In genomic region chr2:66634580-66635359, GRCm38 (mm10) we compare ENCODE assay signal across 9 mouse cellular contexts. TPM values are rescaled to one million over a fixed set of nuclear protein-coding genes. Genes with fewer than 3 reads are reported as not detected.
DNase-seq lines count a peak whose midpoint lies in the region; ATAC-seq lines count a peak whose summit lies in the region.
"Had no signal": no experiment of that assay in that cellular context is flagged by ENCODE, and none has a peak within 500 bp of the region (broad histone marks: within the 10 kb centered on the region; RNA-seq: fewer than 3 reads in every experiment).

TSS of gene Scn9a (minus strand) at chr2:66634962.

- WGBS in heart, embryonic 13.5 days, result 5% methylated on average over 29 of the region's 29 CpGs
- WGBS in forebrain, embryonic 11.5 days, result 2% methylated on average over 28 of the region's 29 CpGs
- 2% methylated on average over 29 of the region's 29 CpGs for WGBS in midbrain, embryonic 15.5 days

- no peak for ATAC-seq in heart, embryonic 13.5 days (ENCODE audit: extremely low read depth, insufficient number of reproducible peaks, low FRiP score, low TSS enrichment)
- ATAC-seq in forebrain, embryonic 11.5 days (replicated peaks; ENCODE audit: low FRiP score), result peak; percentile 88
- peak; percentile 95 for ATAC-seq in midbrain, embryonic 15.5 days (replicated peaks)

- intact Hi-C loops in heart, postnatal 25 days (cut with DNase I), result no loop called here

- H3K9me3 ChIP-seq in heart, embryonic 13.5 days, result no peaks in the 10 kb centered on the region
- H3K9me3 ChIP-seq in forebrain, embryonic 11.5 days (ENCODE audit: control insufficient read depth, low read length), result no peaks in the 10 kb centered on the region
- H3K9me3 ChIP-seq in midbrain, embryonic 15.5 days, result no peaks in the 10 kb centered on the region

- H3K27ac ChIP-seq in heart, embryonic 13.5 days (replicated peaks), result no peak within 1 kb of the TSS
- H3K27ac ChIP-seq in forebrain, embryonic 11.5 days (ENCODE audit: low read depth, low read length), result no peak within 1 kb of the TSS
- peak within 1 kb of the TSS; percentile 74 for H3K27ac ChIP-seq in midbrain, embryonic 15.5 days

- peaks cover 25% of the 10 kb centered on the region for H3K27me3 ChIP-seq in heart, embryonic 13.5 days (replicated peaks)
- no peaks in the 10 kb centered on the region; the same call in 1 of the 2 replicates for H3K27me3 ChIP-seq in forebrain, embryonic 11.5 days (ENCODE audit: control insufficient read depth, insufficient read depth, low read length)
- H3K27me3 ChIP-seq in midbrain, embryonic 15.5 days (replicated peaks), result no peaks in the 10 kb centered on the region

- H3K4me2 ChIP-seq in heart, embryonic 13.5 days, result peak within 1 kb of the TSS; percentile 67
- H3K4me2 ChIP-seq in forebrain, embryonic 11.5 days (ENCODE audit: low read depth, low read length, severe bottlenecking), result peak within 1 kb of the TSS; percentile 73
- H3K4me2 ChIP-seq in midbrain, embryonic 15.5 days, result peak within 1 kb of the TSS; percentile 68

- peak within 1 kb of the TSS; percentile 47; the same call in 1 of the 2 replicates for H3K9ac ChIP-seq in heart, embryonic 13.5 days
- H3K9ac ChIP-seq in forebrain, embryonic 11.5 days (ENCODE audit: low read length), result peak within 1 kb of the TSS; percentile 51
- peak within 1 kb of the TSS; percentile 69 for H3K9ac ChIP-seq in midbrain, embryonic 15.5 days

- no peak for DNase-seq in heart, postnatal 25 days (ENCODE audit: low spot score)
- peak; percentile 63 for DNase-seq in brain, adult 2 months (ENCODE audit: low read depth, low spot score)
- DNase-seq in forebrain, embryonic 11.5 days (ENCODE audit: low spot score), result peak; percentile 72
- DNase-seq in layer of hippocampus, adult 9-11 months, result peak; percentile 6
- DNase-seq in ovary, adult 18-20 months (ENCODE audit: low spot score), result no peak
- no peak for DNase-seq in thymus, postnatal 4 days

- peaks cover 6% of the 10 kb centered on the region for H3K4me1 ChIP-seq in heart, embryonic 13.5 days
- no peaks in the 10 kb centered on the region for H3K4me1 ChIP-seq in forebrain, embryonic 11.5 days (replicated peaks; ENCODE audit: control insufficient read depth, insufficient read depth, low read length)
- H3K4me1 ChIP-seq in midbrain, embryonic 15.5 days, result peaks cover 13% of the 10 kb centered on the region

- no peaks in the 10 kb centered on the region for H3K36me3 ChIP-seq in heart, embryonic 13.5 days
- H3K36me3 ChIP-seq in forebrain, embryonic 11.5 days (ENCODE audit: control insufficient read depth, insufficient read depth, low read length), result no peaks in the 10 kb centered on the region
- H3K36me3 ChIP-seq in midbrain, embryonic 15.5 days (replicated peaks), result no peaks in the 10 kb centered on the region

- H3K4me3 ChIP-seq in heart, embryonic 13.5 days, result peak within 1 kb of the TSS; percentile 45
- peak within 1 kb of the TSS; percentile 39 for H3K4me3 ChIP-seq in forebrain, embryonic 11.5 days (ENCODE audit: low read depth, low read length)
- H3K4me3 ChIP-seq in midbrain, embryonic 15.5 days, result peak within 1 kb of the TSS; percentile 53

RNA-seq across cellular contexts. Expression of gene Scn9a, which starts in this region (rescaled TPM):
- polyA plus RNA-seq in heart, embryonic 13.5 days (2015; fragmentation: Nextera tagmentation; extraction: Ambion mirVana), result 0.04 TPM in 2 replicates
- not detected for total RNA-seq in heart, postnatal 25 days (2021)
- 0.92 and 1.1 TPM in 2 replicates for polyA plus RNA-seq in forebrain, embryonic 11.5 days (2014; fragmentation: Nextera tagmentation; extraction: Ambion mirVana)
- 12.4 and 13.7 TPM in 2 replicates for polyA plus RNA-seq in midbrain, embryonic 15.5 days (2015; fragmentation: Nextera tagmentation; extraction: Ambion mirVana)
- total RNA-seq: MEL had no signal

Comparison
In these comparisons a context has a peak if more than half of its experiments do, and no peak if none do; other contexts are left out.
1. DNase-seq: peak in brain, adult 2 months (single experiment), forebrain, embryonic 11.5 days (single experiment) and layer of hippocampus, adult 9-11 months (single experiment); none in heart, postnatal 25 days (single experiment), ovary, adult 18-20 months (single experiment) and thymus, postnatal 4 days (single experiment).
2. Peak in every context shown above with its lines, with median percentiles within 50 percentile points of each other: H3K4me2 ChIP-seq, H3K4me3 ChIP-seq and H3K9ac ChIP-seq.